Mouse (Mus musculus): ENCODE results near the gene Qrich2. TPM values are rescaled to one million over a fixed set of nuclear protein-coding genes. Genes with fewer than 3 reads are reported as not detected.
A peak's percentile ranks its signal among the peaks of the same experiment; 100 is the strongest.
"Not testable (repeated sequence)": the region's sequence is repeated elsewhere in the genome, so short reads cannot be mapped to it uniquely, and the experiment has no call there.

Gene Qrich2
- polyA plus RNA-seq, 1 experiment from 2014 or later: not detected

GRCm38 (mm10) chr11:116501005-116501746 lies 35.1 kb upstream of the Qrich2 start:
- peak; percentile 54; the same call in 1 of the 2 replicates for ATAC-seq (ENCODE audit: insufficient number of reproducible peaks, low FRiP score)
- Histone ChIP-seq H3K4me3 (no peak overlapping the region), H3K9ac (no peak overlapping the region), H3K9me3 (replicated peaks) (no peaks in the 10 kb centered on the region), H3K27ac (ENCODE audit: poor library complexity, severe bottlenecking) (no peak overlapping the region), H3K4me1 (replicated peaks) (peaks cover 3% of the 10 kb centered on the region; the same call in 1 of the 2 replicates), H3K4me2 (no peak overlapping the region), H3K27me3 (replicated peaks) (no peaks in the 10 kb centered on the region), H3K36me3 (no peaks in the 10 kb centered on the region)
- 29% methylated on average over 7 of the region's 7 CpGs for WGBS

DNA sequence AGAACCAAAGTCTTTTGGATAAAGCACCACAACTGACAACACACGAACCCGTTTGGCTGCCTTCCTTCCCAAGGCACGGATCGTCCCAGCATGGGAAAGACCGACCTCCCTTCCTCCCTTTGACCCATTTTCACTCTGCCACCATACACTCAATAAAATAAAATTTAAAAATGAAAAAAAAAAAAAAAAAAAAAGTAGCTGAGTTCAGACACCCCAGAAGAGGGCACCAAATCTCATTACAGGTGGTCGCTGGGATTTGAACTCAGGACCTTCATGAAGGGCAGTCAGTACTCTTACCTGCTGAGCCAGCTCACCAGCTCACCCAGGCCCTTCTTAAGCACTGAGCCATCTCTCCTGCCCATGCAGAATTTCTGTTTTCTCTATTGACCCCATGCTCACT lies 33.0 kb upstream of the Qrich2 start:
- no peaks in the 10 kb centered on the region for H3K27me3 ChIP-seq (replicated peaks)
- peak overlapping the region; percentile 76 for H3K4me2 ChIP-seq
- H3K4me3 ChIP-seq: peak overlapping the region; percentile 42; the same call in 1 of the 2 replicates
- no peak for ATAC-seq (ENCODE audit: insufficient number of reproducible peaks, low FRiP score)
- WGBS: 36% methylated on average over 6 of the region's 6 CpGs
- no peaks in the 10 kb centered on the region for H3K36me3 ChIP-seq
- peak overlapping the region; percentile 61; the same call in 1 of the 2 replicates for H3K9ac ChIP-seq
- H3K9me3 ChIP-seq (replicated peaks): no peaks in the 10 kb centered on the region
- H3K27ac ChIP-seq (ENCODE audit: poor library complexity, severe bottlenecking): no peak overlapping the region
- H3K4me1 ChIP-seq (replicated peaks): peaks cover 9% of the 10 kb centered on the region; the same call in 1 of the 2 replicates

DNA sequence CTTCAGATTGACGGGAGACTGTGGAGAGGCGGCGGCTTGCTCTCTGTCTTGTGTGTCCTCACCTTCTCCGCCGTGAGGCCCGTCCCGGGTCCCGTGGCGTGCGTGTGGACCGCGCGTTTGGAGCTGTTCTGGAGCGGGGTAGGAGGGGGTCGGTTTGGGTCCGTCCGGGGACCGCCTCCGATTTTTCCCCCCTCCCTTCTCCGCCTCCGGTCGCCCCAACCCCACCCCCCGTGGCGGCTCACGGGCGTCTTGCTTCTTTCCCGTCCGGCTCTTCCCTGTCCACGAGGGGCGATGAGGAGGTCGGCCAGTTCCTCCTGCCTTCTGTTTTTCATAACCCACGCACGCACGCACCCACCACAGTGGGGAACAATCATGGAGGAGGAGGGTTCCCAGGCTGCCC lies 32.6 kb upstream of the Qrich2 start:
- Histone ChIP-seq H3K4me1 (replicated peaks) (peaks cover 9% of the 10 kb centered on the region; the same call in 1 of the 2 replicates), H3K27me3 (replicated peaks) (no peaks in the 10 kb centered on the region), H3K27ac (ENCODE audit: poor library complexity, severe bottlenecking) (no peak overlapping the region), H3K9me3 (replicated peaks) (no peaks in the 10 kb centered on the region), H3K4me2 (peak overlapping the region; percentile 76), H3K4me3 (peak overlapping the region; percentile 42), H3K9ac (peak overlapping the region; percentile 61; the same call in 1 of the 2 replicates), H3K36me3 (no peaks in the 10 kb centered on the region)
- WGBS: 19% methylated on average over 34 of the region's 34 CpGs
- ATAC-seq (ENCODE audit: insufficient number of reproducible peaks, low FRiP score): no peak

DNA sequence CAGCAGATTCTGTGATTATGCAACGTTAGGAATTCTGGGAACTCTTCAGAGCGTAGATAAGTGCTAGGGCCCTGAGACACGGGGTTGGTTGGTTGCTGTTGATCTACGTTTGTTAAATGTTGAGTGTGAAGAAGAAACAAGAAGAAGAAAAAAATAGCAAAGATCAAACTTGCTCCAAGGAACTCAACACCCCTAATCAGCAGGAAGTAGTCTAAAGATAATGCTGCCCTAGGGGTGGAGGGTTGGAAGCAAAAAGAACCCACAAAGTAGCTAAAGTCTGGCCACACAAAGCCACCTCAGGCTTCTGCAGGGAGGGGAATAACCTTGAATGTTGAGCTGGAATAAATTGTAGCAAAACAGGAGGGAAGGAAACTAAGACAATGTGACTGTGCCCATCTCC lies 31.3 kb upstream of the Qrich2 start:
- H3K27ac ChIP-seq (ENCODE audit: poor library complexity, severe bottlenecking): no peak overlapping the region
- no peak for ATAC-seq (ENCODE audit: insufficient number of reproducible peaks, low FRiP score)
- H3K4me2 ChIP-seq: no peak overlapping the region
- no peak overlapping the region for H3K9ac ChIP-seq
- no peaks in the 10 kb centered on the region for H3K27me3 ChIP-seq (replicated peaks)
- WGBS: 41% methylated on average over 4 of the region's 4 CpGs
- no peaks in the 10 kb centered on the region for H3K36me3 ChIP-seq
- H3K4me1 ChIP-seq (replicated peaks): peaks cover 9% of the 10 kb centered on the region; the same call in 1 of the 2 replicates
- H3K9me3 ChIP-seq (replicated peaks): no peaks in the 10 kb centered on the region
- no peak overlapping the region for H3K4me3 ChIP-seq

DNA sequence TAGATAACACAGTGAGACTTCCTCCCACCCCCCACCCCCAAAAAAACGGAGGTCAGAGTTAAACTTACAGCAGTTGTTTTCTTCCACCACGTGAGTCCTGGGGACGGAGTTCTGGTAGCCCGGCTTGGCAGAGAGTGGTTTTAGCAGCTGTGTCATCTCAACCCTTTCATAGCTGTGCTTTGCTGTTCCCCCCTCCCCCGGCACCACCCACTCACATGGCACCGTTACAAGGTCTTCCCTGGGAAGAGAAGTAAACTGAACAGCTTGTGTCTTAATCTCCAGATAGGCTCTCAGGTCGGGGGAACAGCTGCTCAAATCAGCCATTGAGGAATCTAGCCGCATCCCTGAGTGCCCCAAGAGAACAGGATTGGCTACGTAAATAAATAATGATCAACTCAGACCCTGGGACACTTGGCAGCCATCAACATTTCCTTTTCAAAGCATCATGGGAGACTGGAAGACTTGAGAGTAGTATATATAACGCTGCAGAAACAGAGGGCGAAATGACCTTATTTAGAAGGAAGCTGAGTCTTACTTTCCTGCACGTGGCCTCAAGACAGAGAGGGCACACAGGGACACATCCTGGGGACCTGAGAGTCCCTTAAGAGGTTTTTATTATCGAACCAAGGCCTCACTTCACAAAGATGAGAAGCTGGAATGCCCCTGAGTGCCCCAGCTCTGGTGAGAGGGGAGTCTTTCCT lies 28.6 kb upstream of the Qrich2 start:
- Histone ChIP-seq H3K27ac (ENCODE audit: poor library complexity, severe bottlenecking) (no peak overlapping the region), H3K4me3 (no peak overlapping the region), H3K4me2 (no peak overlapping the region), H3K9me3 (replicated peaks) (no peaks in the 10 kb centered on the region), H3K9ac (no peak overlapping the region), H3K36me3 (no peaks in the 10 kb centered on the region), H3K4me1 (replicated peaks) (peaks cover 13% of the 10 kb centered on the region; the same call in 1 of the 2 replicates), H3K27me3 (replicated peaks) (no peaks in the 10 kb centered on the region)
- WGBS: 41% methylated on average over 13 of the region's 13 CpGs
- no peak for ATAC-seq (ENCODE audit: insufficient number of reproducible peaks, low FRiP score)

DNA sequence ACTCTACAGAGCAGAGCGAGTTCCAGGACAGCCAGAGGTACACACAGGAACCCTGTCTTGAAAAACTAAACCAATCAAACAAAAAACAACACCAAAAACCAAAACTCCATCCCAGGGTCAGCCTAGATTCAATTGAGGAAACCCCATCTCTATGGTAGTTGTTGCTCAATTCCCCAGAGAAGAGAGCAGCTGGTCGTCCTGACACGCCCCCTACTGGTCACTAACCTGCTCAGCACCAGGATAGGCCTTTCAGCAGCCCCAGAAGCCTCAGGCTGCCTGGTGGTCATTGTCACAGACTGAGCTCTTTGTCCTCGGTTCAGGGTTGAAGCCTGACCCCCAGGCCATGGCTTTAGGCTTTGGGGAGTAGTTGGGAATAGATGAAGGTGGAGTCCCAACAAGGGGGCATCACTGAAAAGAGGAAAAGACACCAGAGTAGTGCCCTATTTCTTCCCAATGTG lies 27.8 kb upstream of the Qrich2 start, which contains the start of gene Prpsap1:
Gene Prpsap1, minus strand, starts transcription at position 408 of the 458 bp plus-strand sequence.
- Histone ChIP-seq H3K4me1 (replicated peaks) (peaks cover 18% of the 10 kb centered on the region), H3K4me3 (no peak within 1 kb of the TSS), H3K27ac (ENCODE audit: poor library complexity, severe bottlenecking) (no peak within 1 kb of the TSS), H3K27me3 (replicated peaks) (no peaks in the 10 kb centered on the region), H3K36me3 (peaks cover under 1% of the 10 kb centered on the region; the same call in 1 of the 2 replicates), H3K9me3 (replicated peaks) (no peaks in the 10 kb centered on the region), H3K9ac (no peak within 1 kb of the TSS), H3K4me2 (no peak within 1 kb of the TSS)
- WGBS: 27% methylated on average over 4 of the region's 4 CpGs
- no peak for ATAC-seq (ENCODE audit: insufficient number of reproducible peaks, low FRiP score)

DNA sequence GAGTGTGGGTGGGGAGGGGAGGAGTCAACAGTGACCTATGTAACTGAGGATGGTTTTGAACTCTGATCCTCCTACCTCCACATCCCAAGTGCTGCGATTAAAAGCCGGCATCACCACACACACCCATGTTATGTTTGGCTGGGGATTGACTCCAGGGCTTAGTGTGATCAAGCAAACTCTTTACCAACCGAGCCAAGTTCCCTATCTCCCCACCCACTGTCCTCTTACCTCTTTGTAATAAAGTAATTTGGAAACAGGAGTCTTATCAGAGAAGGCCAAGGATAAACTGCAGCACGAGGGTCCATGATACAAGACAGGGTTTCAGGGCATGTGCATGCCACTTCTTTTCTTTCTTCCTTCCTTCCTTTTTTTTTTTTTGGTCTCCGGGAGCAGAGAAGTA lies 27.1 kb upstream of the Qrich2 start:
- Histone ChIP-seq H3K4me3 (no peak overlapping the region), H3K36me3 (peaks cover 4% of the 10 kb centered on the region; the same call in 1 of the 2 replicates), H3K9me3 (replicated peaks) (0 out of 2 replicates have a peak, but pooled peaks cover 3% of the 10 kb centered on the region), H3K27ac (ENCODE audit: poor library complexity, severe bottlenecking) (no peak overlapping the region), H3K4me1 (replicated peaks) (peaks cover 21% of the 10 kb centered on the region), H3K9ac (no peak overlapping the region), H3K27me3 (replicated peaks) (no peaks in the 10 kb centered on the region), H3K4me2 (no peak overlapping the region)
- WGBS: 70% methylated on average over 5 of the region's 5 CpGs
- no peak for ATAC-seq (ENCODE audit: insufficient number of reproducible peaks, low FRiP score)

GRCm38 (mm10) chr11:116492507-116492906 lies 26.5 kb upstream of the Qrich2 start:
- H3K27ac ChIP-seq (ENCODE audit: poor library complexity, severe bottlenecking); H3K4me2 ChIP-seq; H3K27me3 ChIP-seq (replicated peaks); ATAC-seq (ENCODE audit: insufficient number of reproducible peaks, low FRiP score); H3K9ac ChIP-seq; H3K9me3 ChIP-seq (replicated peaks); H3K4me3 ChIP-seq; H3K36me3 ChIP-seq: not testable (repeated sequence)
- H3K4me1 ChIP-seq (replicated peaks): peaks cover 21% of the 10 kb centered on the region
- WGBS: 75% methylated on average over 1 of the region's 1 CpGs

DNA sequence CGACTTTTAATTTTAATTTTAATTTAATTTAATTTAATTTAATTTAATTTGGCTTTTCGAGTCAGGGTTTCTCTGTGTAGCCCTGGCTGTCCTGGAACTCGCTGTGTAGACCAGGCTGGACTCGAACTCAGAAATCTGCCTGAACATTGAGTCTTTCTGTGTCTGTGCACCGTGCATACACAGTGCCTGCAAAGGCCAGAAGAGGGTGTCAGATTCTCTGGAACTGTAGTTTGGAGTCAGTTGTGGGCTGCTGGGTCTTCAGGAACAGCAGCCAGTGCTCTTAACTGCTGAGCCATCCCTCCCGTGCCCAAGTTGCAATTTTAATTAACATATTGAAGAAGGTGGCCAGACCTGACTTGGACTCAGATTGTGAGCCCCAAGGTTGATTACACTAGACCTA lies 25.3 kb upstream of the Qrich2 start:
- Histone ChIP-seq H3K4me3 (no peak overlapping the region), H3K4me2 (peak overlapping the region; percentile 87; the same call in 1 of the 2 replicates), H3K9ac (no peak overlapping the region), H3K27me3 (replicated peaks) (no peaks in the 10 kb centered on the region), H3K4me1 (replicated peaks) (peaks cover 21% of the 10 kb centered on the region), H3K36me3 (peaks cover 19% of the 10 kb centered on the region), H3K9me3 (replicated peaks) (0 out of 2 replicates have a peak, but pooled peaks cover 3% of the 10 kb centered on the region), H3K27ac (ENCODE audit: poor library complexity, severe bottlenecking) (no peak overlapping the region)
- no peak for ATAC-seq (ENCODE audit: insufficient number of reproducible peaks, low FRiP score)
- WGBS: 71% methylated on average over 6 of the region's 6 CpGs

- no peaks in the 10 kb centered on the region for H3K27me3 ChIP-seq (replicated peaks)
- H3K27ac ChIP-seq (ENCODE audit: poor library complexity, severe bottlenecking): peak overlapping the region; percentile 83
- peak overlapping the region; percentile 94 for H3K4me3 ChIP-seq
- peak overlapping the region; percentile 87 for H3K4me2 ChIP-seq
- H3K4me1 ChIP-seq (replicated peaks): peaks cover 21% of the 10 kb centered on the region
- H3K9me3 ChIP-seq (replicated peaks): 0 out of 2 replicates have a peak, but pooled peaks cover 3% of the 10 kb centered on the region
- peak; percentile 93 for ATAC-seq (ENCODE audit: insufficient number of reproducible peaks, low FRiP score)
- WGBS: under 1% methylated on average over 62 of the region's 62 CpGs
- H3K9ac ChIP-seq: peak overlapping the region; percentile 89
- peaks cover 27% of the 10 kb centered on the region for H3K36me3 ChIP-seq
These were observed 24.4 kb upstream of the Qrich2 start for GRCm38 (mm10) chr11:116490232-116491107.

All from heart, embryonic 12.5 days (tissue).